ENCODE assay signal across 8 mouse cellular contexts in genomic region chr3:63964100-63964921, GRCm38 (mm10). TPM values are rescaled to one million over a fixed set of nuclear protein-coding genes. Genes with fewer than 3 reads are reported as not detected.
A peak's percentile ranks its signal among the peaks of the same experiment; 100 is the strongest.
DNase-seq lines count a peak whose midpoint lies in the region; ATAC-seq and TF ChIP-seq lines count a peak whose summit lies in the region.

TSS of gene Slc33a1 (minus strand) at chr3:63964768.

- peak within 1 kb of the TSS; percentile 94 for H3K4me3 ChIP-seq in forebrain, embryonic 10.5 days
- H3K4me3 ChIP-seq in heart, embryonic 15.5 days: peak within 1 kb of the TSS; percentile 73
- peak within 1 kb of the TSS; percentile 94 to 98 for H3K4me3 ChIP-seq in liver, embryonic 14.5 days (ENCODE audit: insufficient read depth in 1 of 2, low read depth in 2 of 2, low read length in 2 of 2)
- peak within 1 kb of the TSS; percentile 84 for H3K4me3 ChIP-seq in neural tube, embryonic 11.5 days (ENCODE audit: low read depth, low read length)
- peak within 1 kb of the TSS; percentile 86 for H3K4me3 ChIP-seq in stomach, postnatal 0 days (ENCODE audit: low read depth, low read length)

- H3K4me1 ChIP-seq in forebrain, embryonic 10.5 days: peaks cover 34% of the 10 kb centered on the region
- peaks cover 25% of the 10 kb centered on the region for H3K4me1 ChIP-seq in heart, embryonic 15.5 days (replicated peaks)
- H3K4me1 ChIP-seq in liver, embryonic 14.5 days (replicated peaks; ENCODE audit: control insufficient read depth in 2 of 2, insufficient read depth in 2 of 2, low read length in 1 of 2): peaks cover 4 to 18% of the 10 kb centered on the region in 2 experiments
- 0 out of 2 replicates have a peak, but pooled peaks cover 3% of the 10 kb centered on the region for H3K4me1 ChIP-seq in neural tube, embryonic 11.5 days (ENCODE audit: control insufficient read depth, insufficient read depth, low read length)
- H3K4me1 ChIP-seq in stomach, postnatal 0 days (replicated peaks; ENCODE audit: control insufficient read depth, insufficient read depth): no peaks in the 10 kb centered on the region

- TF ChIP-seq EP300 in liver, embryonic 14.5 days (IDR thresholded peaks at IDR 0.05; ENCODE audit: low read depth): no peak
- no peak for TF ChIP-seq EP300 in stomach, postnatal 0 days (optimal IDR thresholded peaks at IDR 0.05)

- ATAC-seq in heart, embryonic 15.5 days (replicated peaks; ENCODE audit: insufficient number of reproducible peaks, insufficient read depth, low FRiP score, low read depth): peak; percentile 92
- peak; percentile 95 for ATAC-seq in liver, embryonic 14.5 days (ENCODE audit: insufficient read depth)
- ATAC-seq in neural tube, embryonic 11.5 days (ENCODE audit: insufficient read depth, low FRiP score, low TSS enrichment): peak; percentile 97
- ATAC-seq in stomach, postnatal 0 days (ENCODE audit: low FRiP score, low TSS enrichment): peak; percentile 98

- H3K9ac ChIP-seq in heart, embryonic 15.5 days: peak within 1 kb of the TSS; percentile 77
- peak within 1 kb of the TSS; percentile 93 for H3K9ac ChIP-seq in liver, embryonic 14.5 days (replicated peaks)
- peak within 1 kb of the TSS; percentile 81 for H3K9ac ChIP-seq in neural tube, embryonic 11.5 days (ENCODE audit: low read length)
- H3K9ac ChIP-seq in stomach, postnatal 0 days (ENCODE audit: low read length): peak within 1 kb of the TSS; percentile 91

- under 1% methylated on average over 69 of the region's 69 CpGs for WGBS in forebrain, embryonic 10.5 days
- under 1% methylated on average over 67 of the region's 69 CpGs for WGBS in heart, embryonic 15.5 days
- under 1% methylated on average over 63 of the region's 69 CpGs for WGBS in liver, embryonic 14.5 days (ENCODE audit: insufficient replicate concordance)
- WGBS in neural tube, embryonic 11.5 days: under 1% methylated on average over 66 of the region's 69 CpGs
- WGBS in stomach, postnatal 0 days: under 1% methylated on average over 68 of the region's 69 CpGs

- H3K4me2 ChIP-seq in heart, embryonic 15.5 days: peak within 1 kb of the TSS; percentile 82
- peak within 1 kb of the TSS; percentile 90 for H3K4me2 ChIP-seq in liver, embryonic 14.5 days (ENCODE audit: low read depth)
- peak within 1 kb of the TSS; percentile 90 for H3K4me2 ChIP-seq in neural tube, embryonic 11.5 days (ENCODE audit: low read depth)
- H3K4me2 ChIP-seq in stomach, postnatal 0 days (replicated peaks; ENCODE audit: low read depth): peak within 1 kb of the TSS; percentile 85

- H3K27me3 ChIP-seq in forebrain, embryonic 10.5 days (ENCODE audit: poor library complexity, severe bottlenecking): peaks cover 13% of the 10 kb centered on the region
- peaks cover 5% of the 10 kb centered on the region for H3K27me3 ChIP-seq in heart, embryonic 15.5 days
- no peaks in the 10 kb centered on the region for H3K27me3 ChIP-seq in liver, embryonic 14.5 days (ENCODE audit: control insufficient read depth, insufficient read depth, low read length)
- H3K27me3 ChIP-seq in neural tube, embryonic 11.5 days (ENCODE audit: control insufficient read depth, insufficient read depth, low read length): no peaks in the 10 kb centered on the region
- no peaks in the 10 kb centered on the region for H3K27me3 ChIP-seq in stomach, postnatal 0 days (ENCODE audit: control insufficient read depth, insufficient read depth, low read length)

- DNase-seq in CD8-positive naive resting alpha-beta T cell, adult 2 months (ENCODE audit: low read depth in 2 of 2, low spot score in 2 of 2): peak; percentile 98
- DNase-seq in c-Kit-positive CD71-negative TER-119-negative erythroid progenitor cells, embryonic 14.5 days (ENCODE audit: low read depth): peak; percentile 100
- peak; percentile 98 for DNase-seq in forebrain, embryonic 10.5 days (ENCODE audit: extremely low spot score, low spot score)
- DNase-seq in kidney, postnatal 25 days: peak; percentile 99 to 100
- peak; percentile 98 to 99 (median 99) for DNase-seq in liver, embryonic 14.5 days (ENCODE audit: low read depth in 3 of 3, low spot score in 3 of 3)
- peak; percentile 98 for DNase-seq in neural tube, embryonic 11.5 days (ENCODE audit: low spot score)
- peak; percentile 99 for DNase-seq in stomach, postnatal 0 days (ENCODE audit: low spot score)

- H3K9me3 ChIP-seq in forebrain, embryonic 10.5 days: no peaks in the 10 kb centered on the region
- no peaks in the 10 kb centered on the region for H3K9me3 ChIP-seq in heart, embryonic 15.5 days (replicated peaks)
- no peaks in the 10 kb centered on the region for H3K9me3 ChIP-seq in liver, embryonic 14.5 days (ENCODE audit: control insufficient read depth, low read length)
- no peaks in the 10 kb centered on the region for H3K9me3 ChIP-seq in neural tube, embryonic 11.5 days (ENCODE audit: control insufficient read depth, low read length)
- no peaks in the 10 kb centered on the region for H3K9me3 ChIP-seq in stomach, postnatal 0 days (ENCODE audit: control insufficient read depth, low read length)

- peak within 1 kb of the TSS; percentile 88 for H3K27ac ChIP-seq in forebrain, embryonic 10.5 days
- peak within 1 kb of the TSS; percentile 90 for H3K27ac ChIP-seq in heart, embryonic 15.5 days
- peak within 1 kb of the TSS; percentile 78 for H3K27ac ChIP-seq in liver, embryonic 14.5 days
- peak within 1 kb of the TSS; percentile 72; the same call in 1 of the 2 replicates for H3K27ac ChIP-seq in neural tube, embryonic 11.5 days (ENCODE audit: low read depth, low read length)
- peak within 1 kb of the TSS; percentile 95 for H3K27ac ChIP-seq in stomach, postnatal 0 days (replicated peaks)

- TF ChIP-seq CTCF in liver, embryonic 14.5 days (IDR thresholded peaks at IDR 0.05; ENCODE audit: low read depth): peak; percentile 29; the same call in 1 of the 2 replicates
- TF ChIP-seq CTCF in stomach, postnatal 0 days (IDR thresholded peaks at IDR 0.05; ENCODE audit: low read depth): peak; percentile 23; the same call in 1 of the 2 replicates

- H3K36me3 ChIP-seq in forebrain, embryonic 10.5 days (replicated peaks): no peaks in the 10 kb centered on the region
- H3K36me3 ChIP-seq in heart, embryonic 15.5 days: no peaks in the 10 kb centered on the region
- no peaks in the 10 kb centered on the region for H3K36me3 ChIP-seq in liver, embryonic 14.5 days (replicated peaks; ENCODE audit: control insufficient read depth, insufficient read depth, low read depth)
- H3K36me3 ChIP-seq in neural tube, embryonic 11.5 days (ENCODE audit: control insufficient read depth, insufficient read depth, low read length): no peaks in the 10 kb centered on the region
- no peaks in the 10 kb centered on the region for H3K36me3 ChIP-seq in stomach, postnatal 0 days (ENCODE audit: control insufficient read depth, insufficient read depth, low read length)

RNA-seq across cellular contexts. Expression of gene Slc33a1, which starts in this region (rescaled TPM):
- 12.9 and 13.2 TPM in 2 replicates for polyA plus RNA-seq in forebrain, embryonic 10.5 days (2016; fragmentation: Nextera tagmentation; extraction: Ambion mirVana)
- 9.2 and 10.5 TPM in 2 replicates for polyA plus RNA-seq in heart, embryonic 15.5 days (2015; fragmentation: Nextera tagmentation; extraction: Ambion mirVana)
- 6.0 and 7.1 TPM in 2 replicates for polyA plus RNA-seq in liver, embryonic 14.5 days (2012; rRNA removed)
- 9.8 and 11.0 TPM in 2 replicates for polyA plus RNA-seq in liver, embryonic 14.5 days (2014; fragmentation: Nextera tagmentation; extraction: Ambion mirVana)
- polyA plus RNA-seq in neural tube, embryonic 11.5 days (2014; fragmentation: Nextera tagmentation; extraction: Ambion mirVana): 11.0 and 13.6 TPM in 2 replicates
- 24.6 and 25.4 TPM in 2 replicates for polyA plus RNA-seq in stomach, postnatal 0 days (2015; fragmentation: Nextera tagmentation; extraction: Ambion mirVana)

Comparison
In these comparisons a context has a peak if more than half of its experiments do, and no peak if none do; other contexts are left out.
1. Peak in every context shown above with its lines: DNase-seq, ATAC-seq, H3K4me3 ChIP-seq and H3K27ac ChIP-seq.